In genomic region chr7:38189136-38189982, GRCm38 (mm10) we compare ENCODE assay signal across 9 mouse cellular contexts. TPM values are rescaled to one million over a fixed set of nuclear protein-coding genes. Genes with fewer than 3 reads are reported as not detected.
DNase-seq lines count a peak whose midpoint lies in the region.
"Had no signal": no experiment of that assay in that cellular context is flagged by ENCODE, and none has a peak within 500 bp of the region (broad histone marks: within the 10 kb centered on the region; RNA-seq: fewer than 3 reads in every experiment).

No protein-coding gene starts in this region.

- intact Hi-C loops in gastrocnemius, postnatal 14 days (cut with DNase I; ENCODE audit: low total_unique reads) = no loop called here

- peak; percentile 25 for DNase-seq in right cerebral cortex, adult 18-20 months
- DNase-seq in right cerebral cortex, postnatal 36 days (ENCODE audit: low spot score in 2 of 2) = no peak
- DNase-seq in c-Kit-positive CD71-positive TER-119-positive erythroid progenitor cells, embryonic 14.5 days (ENCODE audit: low spot score) = peak; percentile 41
- peak; percentile 58 for DNase-seq in lung, postnatal 25 days (ENCODE audit: low spot score)
- peak; percentile 43 to 47 for DNase-seq in thymus, postnatal 10 days (ENCODE audit: low spot score in 2 of 2)
- DNase-seq in layer of hippocampus, postnatal 36 days = no peak
- DNase-seq in gastrocnemius, postnatal 14 days = no peak
- no peak for DNase-seq in cerebellum, postnatal 4 days (ENCODE audit: low spot score in 2 of 2)
- DNase-seq: gastrocnemius, postnatal 10 days had no signal

RNA-seq across cellular contexts. Expression of gene 1600014C10Rik, which starts 6.3 kb away (rescaled TPM):
- total RNA-seq in layer of hippocampus, postnatal 36 days (2021) = 10 to 100 TPM; 25.7 to 26.3 TPM
- total RNA-seq in gastrocnemius, postnatal 14 days (2021) = 10 to 100 TPM; 15.8 to 17.9 TPM

RNA-seq across cellular contexts. Expression of gene Plekhf1, which starts 38.5 kb away (rescaled TPM):
- 1 to 10 TPM; 2.4 to 4.3 TPM for total RNA-seq in layer of hippocampus, postnatal 36 days (2021)
- total RNA-seq in gastrocnemius, postnatal 14 days (2021) = 1 to 10 TPM; 4.9 to 9.7 TPM

Comparison
In these comparisons a context has a peak if more than half of its experiments do, and no peak if none do; other contexts are left out.
1. DNase-seq: peak in right cerebral cortex, adult 18-20 months (single experiment), c-Kit-positive CD71-positive TER-119-positive erythroid progenitor cells, embryonic 14.5 days (single experiment), lung, postnatal 25 days (single experiment) and thymus, postnatal 10 days (2 of 2); none in right cerebral cortex, postnatal 36 days (0 of 2), layer of hippocampus, postnatal 36 days (0 of 2), gastrocnemius, postnatal 14 days (single experiment) and cerebellum, postnatal 4 days (0 of 2).